Mouse (Mus musculus): ENCODE results near the gene Rhbdd3. TPM values are rescaled to one million over a fixed set of nuclear protein-coding genes. Genes with fewer than 3 reads are reported as not detected.
A peak's percentile ranks its signal among the peaks of the same experiment; 100 is the strongest.

Rhbdd3 gene
- polyA plus RNA-seq, 1 experiment from 2014 or later: 21.3 TPM

DNA sequence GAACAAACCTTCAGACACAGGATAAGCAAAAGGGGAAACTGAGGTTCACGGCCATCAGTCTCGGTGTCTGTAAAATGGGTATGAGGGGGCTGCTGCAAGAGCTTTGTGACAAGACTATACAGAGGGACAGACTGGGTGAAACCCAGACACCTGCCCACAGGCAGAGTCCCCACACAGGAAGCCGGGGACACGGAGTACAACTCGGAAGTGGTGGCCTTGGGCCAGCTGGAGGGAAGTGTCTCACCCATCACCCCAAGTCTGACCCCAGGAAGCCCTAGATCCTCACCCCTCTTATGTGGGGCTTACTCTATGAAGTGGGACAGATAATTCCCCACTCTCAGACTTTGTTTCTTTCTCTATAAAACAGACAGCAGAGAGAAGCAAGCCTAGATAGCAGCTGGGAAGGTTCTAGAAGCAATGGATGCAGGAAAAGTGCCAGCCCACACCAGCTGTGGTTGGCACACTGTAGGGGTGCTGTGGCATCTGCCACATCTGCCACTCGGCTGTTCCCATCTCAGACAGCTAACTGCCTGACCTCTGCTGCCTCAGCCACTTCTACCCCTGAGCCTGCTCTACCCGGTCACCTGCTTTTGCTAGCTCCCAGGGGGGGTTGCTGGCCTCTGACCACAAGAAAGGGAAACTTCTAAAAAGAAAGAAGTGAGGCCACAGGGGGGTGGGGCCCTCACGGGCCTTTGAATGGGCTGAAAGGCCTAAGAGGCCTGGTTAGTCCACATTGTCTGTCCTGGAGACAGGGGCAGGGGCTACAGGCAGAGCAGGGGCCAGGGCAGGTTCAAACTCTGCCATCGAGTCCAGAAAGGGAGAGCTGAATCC is 51.9 kb downstream of the Rhbdd3 start:
- H3K36me3 ChIP-seq (ENCODE audit: control insufficient read depth, insufficient read depth, low read length): no peaks in the 10 kb centered on the region
- H3K9ac ChIP-seq (ENCODE audit: low read length): no peak overlapping the region
- DNase-seq (ENCODE audit: low spot score, missing footprints): peak; percentile 90
- no peak for ATAC-seq (ENCODE audit: low FRiP score)
- H3K4me1 ChIP-seq (ENCODE audit: control insufficient read depth, insufficient read depth, low read length): peaks cover 26% of the 10 kb centered on the region
- H3K9me3 ChIP-seq (ENCODE audit: control insufficient read depth, low read length): no peaks in the 10 kb centered on the region
- no peak overlapping the region for H3K4me2 ChIP-seq
- H3K4me3 ChIP-seq (ENCODE audit: low read depth, low read length): no peak overlapping the region
- no peak overlapping the region for H3K27ac ChIP-seq (ENCODE audit: low read depth, low read length)
- H3K27me3 ChIP-seq (ENCODE audit: control insufficient read depth, insufficient read depth, low read length): peaks cover 3% of the 10 kb centered on the region; the same call in 1 of the 2 replicates
- 47% methylated on average over 9 of the region's 9 CpGs for WGBS

DNA sequence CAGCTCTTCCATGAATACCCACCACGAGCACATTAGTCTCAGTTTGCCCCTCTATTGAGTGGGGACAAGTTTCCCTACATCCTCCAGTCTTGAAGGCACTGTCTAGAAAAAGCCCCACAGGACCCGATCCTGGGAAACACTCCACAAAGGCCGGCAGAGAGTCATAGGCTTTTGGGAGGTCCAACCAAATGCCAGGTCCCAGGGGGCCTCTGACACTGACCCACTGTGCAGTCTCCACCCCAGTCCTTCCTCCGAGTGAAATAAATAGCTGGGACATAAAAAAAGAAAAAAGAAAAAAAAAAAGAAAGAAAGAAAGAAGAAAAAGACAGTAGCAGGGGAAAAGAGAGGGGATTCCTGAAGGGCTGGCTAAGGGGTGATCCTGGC is 52.5 kb downstream of the Rhbdd3 start:
- H3K27ac ChIP-seq (ENCODE audit: low read depth, low read length): no peak overlapping the region
- peaks cover 26% of the 10 kb centered on the region for H3K4me1 ChIP-seq (ENCODE audit: control insufficient read depth, insufficient read depth, low read length)
- H3K9ac ChIP-seq (ENCODE audit: low read length): peak overlapping the region; percentile 81
- H3K9me3 ChIP-seq (ENCODE audit: control insufficient read depth, low read length): no peaks in the 10 kb centered on the region
- DNase-seq (ENCODE audit: low spot score, missing footprints) (no peak), ATAC-seq (ENCODE audit: low FRiP score) (no peak; the same call in 1 of the 2 replicates)
- 6% methylated on average over 4 of the region's 4 CpGs for WGBS
- peaks cover 3% of the 10 kb centered on the region; the same call in 1 of the 2 replicates for H3K27me3 ChIP-seq (ENCODE audit: control insufficient read depth, insufficient read depth, low read length)
- peak overlapping the region; percentile 53 for H3K4me3 ChIP-seq (ENCODE audit: low read depth, low read length)
- no peaks in the 10 kb centered on the region for H3K36me3 ChIP-seq (ENCODE audit: control insufficient read depth, insufficient read depth, low read length)
- H3K4me2 ChIP-seq: peak overlapping the region; percentile 95

DNA sequence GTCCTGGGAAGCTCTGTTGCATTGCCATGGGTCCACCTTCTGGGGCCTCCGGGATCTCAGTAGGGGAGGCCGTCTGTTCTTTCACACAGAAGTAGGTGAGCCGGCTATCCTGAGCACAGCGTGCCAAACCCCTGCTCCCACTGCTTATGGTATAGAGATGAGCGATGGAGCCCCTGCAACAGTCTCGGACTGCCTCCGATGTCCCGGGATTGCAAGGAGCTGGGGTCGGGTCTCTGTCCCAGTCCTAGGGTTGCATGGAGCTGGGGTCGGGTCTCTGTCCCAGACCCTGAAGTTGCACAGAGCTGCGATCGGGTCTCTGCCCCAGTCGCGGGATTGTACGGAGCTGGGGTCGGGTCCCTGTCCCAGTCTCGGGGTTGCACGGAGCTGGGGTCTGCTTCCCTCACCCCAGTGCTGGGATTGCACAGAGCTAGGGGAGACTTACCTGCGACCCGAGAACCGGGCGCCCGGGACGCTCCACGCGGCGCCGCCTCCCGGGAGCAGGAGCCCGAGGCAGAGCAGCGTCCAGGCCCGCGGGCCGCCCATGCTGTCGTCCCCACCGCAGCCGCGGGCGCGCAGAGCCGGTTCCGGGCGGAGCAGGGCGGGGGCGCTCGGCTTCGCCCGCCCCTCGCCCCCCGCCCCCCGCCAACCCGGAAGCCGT is 53.1 kb downstream of the Rhbdd3 start, which contains the start of gene Emid1:
Gene Emid1 (minus strand): TSS at position 578 of the 658 bp plus-strand sequence.
- H3K4me2 ChIP-seq: peak within 1 kb of the TSS; percentile 95
- peaks cover 26% of the 10 kb centered on the region for H3K4me1 ChIP-seq (ENCODE audit: control insufficient read depth, insufficient read depth, low read length)
- H3K9ac ChIP-seq (ENCODE audit: low read length): peak within 1 kb of the TSS; percentile 81
- H3K27ac ChIP-seq (ENCODE audit: low read depth, low read length): no peak within 1 kb of the TSS
- peak within 1 kb of the TSS; percentile 53 for H3K4me3 ChIP-seq (ENCODE audit: low read depth, low read length)
- no peaks in the 10 kb centered on the region for H3K36me3 ChIP-seq (ENCODE audit: control insufficient read depth, insufficient read depth, low read length)
- H3K9me3 ChIP-seq (ENCODE audit: control insufficient read depth, low read length): no peaks in the 10 kb centered on the region
- DNase-seq (ENCODE audit: low spot score, missing footprints) (peak; percentile 96), ATAC-seq (ENCODE audit: low FRiP score) (peak; percentile 54)
- WGBS: under 1% methylated on average over 41 of the region's 53 CpGs
- peaks cover 3% of the 10 kb centered on the region; the same call in 1 of the 2 replicates for H3K27me3 ChIP-seq (ENCODE audit: control insufficient read depth, insufficient read depth, low read length)

DNA sequence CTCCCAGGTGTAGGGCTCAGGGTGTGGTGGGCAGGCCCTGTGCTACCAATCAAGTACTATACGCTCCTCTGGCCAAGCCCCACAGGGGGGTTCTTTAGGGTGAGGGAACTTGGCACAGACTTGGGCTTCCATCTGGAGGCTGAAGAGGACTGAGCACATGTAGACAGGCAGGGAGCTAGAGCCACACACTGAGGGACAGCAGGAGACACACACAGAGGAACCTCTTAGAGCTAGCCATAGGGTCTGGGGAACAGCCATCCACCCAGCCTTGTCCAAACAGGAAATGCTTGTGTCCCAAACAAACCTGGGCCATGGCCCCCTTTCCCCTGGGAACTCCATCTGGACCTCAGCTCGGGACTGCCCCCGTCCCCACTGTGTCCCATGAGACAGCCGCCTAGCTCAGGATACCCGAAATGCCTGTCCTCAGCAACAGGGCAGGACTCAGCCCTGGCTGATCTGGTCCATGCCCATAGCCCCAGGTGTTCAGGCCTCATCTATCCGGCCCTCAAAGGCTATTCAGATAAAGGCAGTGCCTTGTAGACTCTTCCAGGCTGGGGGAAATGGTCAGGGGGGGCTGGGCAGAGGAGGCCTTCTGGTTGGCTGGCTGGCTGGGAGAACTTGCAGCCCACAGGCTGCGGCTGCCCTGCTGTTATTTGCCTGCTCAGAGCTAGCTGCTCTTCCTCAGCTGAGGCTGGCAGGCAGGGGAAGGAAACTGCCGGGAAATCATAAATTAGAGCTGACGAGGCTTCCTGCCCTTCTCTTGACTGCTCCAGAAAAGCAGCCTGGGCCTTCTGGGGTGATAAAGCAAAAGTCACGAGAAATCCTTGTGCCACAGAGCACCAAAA is 56.5 kb downstream of the Rhbdd3 start:
- Histone ChIP-seq H3K27ac (ENCODE audit: low read depth, low read length) (no peak overlapping the region), H3K9me3 (ENCODE audit: control insufficient read depth, low read length) (no peaks in the 10 kb centered on the region), H3K27me3 (ENCODE audit: control insufficient read depth, insufficient read depth, low read length) (peaks cover 3% of the 10 kb centered on the region; the same call in 1 of the 2 replicates), H3K4me1 (ENCODE audit: control insufficient read depth, insufficient read depth, low read length) (peaks cover 13% of the 10 kb centered on the region), H3K36me3 (ENCODE audit: control insufficient read depth, insufficient read depth, low read length) (no peaks in the 10 kb centered on the region), H3K9ac (ENCODE audit: low read length) (no peak overlapping the region), H3K4me3 (ENCODE audit: low read depth, low read length) (no peak overlapping the region), H3K4me2 (no peak overlapping the region)
- 54% methylated on average over 10 of the region's 10 CpGs for WGBS
- ATAC-seq (ENCODE audit: low FRiP score) (no peak), DNase-seq (ENCODE audit: low spot score, missing footprints) (no peak)

Other genes starting within 250 kb of the Rhbdd3 start
- gene Nf2, start 249.4 kb upstream of the Rhbdd3 start, polyA plus RNA-seq (2014; fragmentation: Nextera tagmentation; extraction: Ambion mirVana): 46.9 and 51.0 TPM in 2 replicates
- gene Nipsnap1, start 225.0 kb upstream of the Rhbdd3 start, polyA plus RNA-seq (2014; fragmentation: Nextera tagmentation; extraction: Ambion mirVana): 75.4 and 79.1 TPM in 2 replicates
- gene Thoc5, start 203.6 kb upstream of the Rhbdd3 start, polyA plus RNA-seq (2014; fragmentation: Nextera tagmentation; extraction: Ambion mirVana): 61.2 and 65.5 TPM in 2 replicates
- gene Nefh, start 150.9 kb upstream of the Rhbdd3 start, polyA plus RNA-seq (2014; fragmentation: Nextera tagmentation; extraction: Ambion mirVana): 0.77 and 0.79 TPM in 2 replicates
- gene Ap1b1, start 112.1 kb upstream of the Rhbdd3 start, polyA plus RNA-seq (2014; fragmentation: Nextera tagmentation; extraction: Ambion mirVana): 59.5 and 61.6 TPM in 2 replicates
- gene Rasl10a, start 40.8 kb upstream of the Rhbdd3 start, polyA plus RNA-seq (2014; fragmentation: Nextera tagmentation; extraction: Ambion mirVana): 0.19 and 0.37 TPM in 2 replicates
- 19.4 and 23.1 TPM in 2 replicates for gene Gas2l1, start 33.6 kb upstream of the Rhbdd3 start, polyA plus RNA-seq (2014; fragmentation: Nextera tagmentation; extraction: Ambion mirVana)
- gene Ewsr1, start 340 bp downstream of the Rhbdd3 start, polyA plus RNA-seq (2014; fragmentation: Nextera tagmentation; extraction: Ambion mirVana): 419 and 422 TPM in 2 replicates
- gene Emid1, start 53.3 kb downstream of the Rhbdd3 start, polyA plus RNA-seq (2014; fragmentation: Nextera tagmentation; extraction: Ambion mirVana): 12.3 and 13.7 TPM in 2 replicates
- 4.9 and 6.9 TPM in 2 replicates for gene Kremen1, start 162.6 kb downstream of the Rhbdd3 start, polyA plus RNA-seq (2014; fragmentation: Nextera tagmentation; extraction: Ambion mirVana)

Data from midbrain, embryonic 11.5 days (tissue).